In the genomic region with DNA sequence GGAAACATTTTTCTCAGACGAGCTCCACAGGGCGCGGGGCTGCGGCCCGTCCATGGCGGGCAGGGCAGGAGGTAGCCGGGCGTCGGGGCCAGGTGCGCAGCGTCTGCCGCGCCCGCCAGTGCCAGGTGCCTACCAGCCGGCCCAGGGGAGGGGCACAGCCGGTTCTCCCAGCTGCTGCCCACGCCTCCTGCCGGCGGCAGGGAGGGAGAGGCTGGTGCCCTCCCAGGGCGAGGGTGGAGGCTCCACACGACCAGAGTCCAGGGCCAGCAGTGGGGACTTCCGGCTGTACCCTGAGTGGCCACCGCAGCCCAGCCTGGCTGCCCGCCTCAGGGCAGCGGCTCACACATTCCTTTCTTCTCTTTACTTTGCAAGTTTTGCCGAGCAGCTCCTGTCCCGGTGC, we compare ENCODE assay signal across 9 mouse cellular contexts. TPM values are rescaled to one million over a fixed set of nuclear protein-coding genes. Genes with fewer than 3 reads are reported as not detected.
DNase-seq lines count a peak whose midpoint lies in the region; ATAC-seq and TF ChIP-seq lines count a peak whose summit lies in the region.
"Had no signal": no experiment of that assay in that cellular context is flagged by ENCODE, and none has a peak within 500 bp of the region (broad histone marks: within the 10 kb centered on the region; RNA-seq: fewer than 3 reads in every experiment).

No protein-coding gene starts in this region.

- H3K4me3 ChIP-seq in E14TG2a.4 (replicated peaks; ENCODE audit: low read length): peak overlapping the region; percentile 70
- peak overlapping the region; percentile 16 for H3K4me3 ChIP-seq in lung, adult 2 months (replicated peaks; ENCODE audit: extremely low read depth, low read depth, low read length)
- H3K4me3 ChIP-seq in stomach, embryonic 15.5 days (replicated peaks): peak overlapping the region; percentile 22

- intact Hi-C loops in left cerebral cortex, postnatal 10 days (cut with DNase I): no loop called here

- H3K9ac ChIP-seq in stomach, embryonic 15.5 days: no peak overlapping the region

- peak; percentile 36 for DNase-seq in embryo, embryonic 11 days
- peak; percentile 74 to 84 for DNase-seq in kidney, adult 8-10 months
- DNase-seq in lung, adult 2 months: peak; percentile 54
- DNase-seq in spleen, postnatal 14 days (ENCODE audit: low spot score in 2 of 2): no peak
- DNase-seq in left cerebral cortex, postnatal 10 days (ENCODE audit: extremely low spot score in 1 of 2, low spot score in 2 of 2): no peak
- DNase-seq in cerebellum, adult 11-12 months: no peak

- no peak for TF ChIP-seq POLR2A in lung, adult 2 months (IDR thresholded peaks at IDR 0.05; ENCODE audit: borderline replicate concordance, extremely low read depth, low read depth, low read length)

- peak overlapping the region; percentile 50 for H3K4me2 ChIP-seq in stomach, embryonic 15.5 days

- peaks cover 11% of the 10 kb centered on the region for H3K9me3 ChIP-seq in E14TG2a.4 (ENCODE audit: low read length)
- no peaks in the 10 kb centered on the region for H3K9me3 ChIP-seq in stomach, embryonic 15.5 days

- TF ChIP-seq CTCF in E14TG2a.4 (conservative IDR thresholded peaks at IDR 0.05; ENCODE audit: low read length): no peak
- TF ChIP-seq CTCF in lung, adult 2 months (IDR thresholded peaks at IDR 0.05; ENCODE audit: insufficient read depth, low read length): no peak

- H3K4me1 ChIP-seq in E14TG2a.4 (replicated peaks; ENCODE audit: low read depth, low read length): no peaks in the 10 kb centered on the region; the same call in 1 of the 2 replicates
- H3K4me1 ChIP-seq in lung, adult 2 months (ENCODE audit: control insufficient read depth, insufficient read depth, low read length): no peaks in the 10 kb centered on the region
- peaks cover 5% of the 10 kb centered on the region; the same call in 1 of the 2 replicates for H3K4me1 ChIP-seq in stomach, embryonic 15.5 days

- H3K27me3 ChIP-seq in E14TG2a.4 (ENCODE audit: insufficient read depth, low read length): peaks cover 36% of the 10 kb centered on the region
- H3K27me3 ChIP-seq in stomach, embryonic 15.5 days (replicated peaks): peaks cover 17% of the 10 kb centered on the region

- 6% methylated on average over 27 of the region's 27 CpGs for WGBS in lung, adult 2 months
- 3% methylated on average over 27 of the region's 27 CpGs for WGBS in stomach, embryonic 15.5 days

- H3K27ac ChIP-seq in stomach, embryonic 15.5 days: peak overlapping the region; percentile 12; the same call in 1 of the 2 replicates
- H3K27ac ChIP-seq: macrophage had no signal

- peak; percentile 85 for ATAC-seq in stomach, embryonic 15.5 days (ENCODE audit: insufficient read depth, low FRiP score, low read depth)

- H3K36me3 ChIP-seq in E14TG2a.4 (ENCODE audit: insufficient read depth, low read length): no peaks in the 10 kb centered on the region
- no peaks in the 10 kb centered on the region for H3K36me3 ChIP-seq in stomach, embryonic 15.5 days

RNA-seq across cellular contexts. Expression of a gene that starts 24.1 kb away (rescaled TPM):
- polyA plus RNA-seq in lung, adult 2 months (2012; rRNA removed): 0.70 and 1.5 TPM in 2 replicates
- polyA plus RNA-seq in stomach, embryonic 15.5 days (2015; fragmentation: Nextera tagmentation; extraction: Ambion mirVana): 1.1 and 1.9 TPM in 2 replicates
- 100 to 1,000 TPM; 268 to 281 TPM for total RNA-seq in left cerebral cortex, postnatal 10 days (2021)

RNA-seq across cellular contexts. Expression of a gene that starts 25.1 kb away (rescaled TPM):
- polyA plus RNA-seq in lung, adult 2 months (2012; rRNA removed): 5.5 and 19.3 TPM in 2 replicates
- 6.7 and 14.4 TPM in 2 replicates for polyA plus RNA-seq in stomach, embryonic 15.5 days (2015; fragmentation: Nextera tagmentation; extraction: Ambion mirVana)
- 10 to 100 TPM in 1 of 2 experiments, 1 to 10 TPM in 1; 9.7 to 11.5 TPM for total RNA-seq in left cerebral cortex, postnatal 10 days (2021)

RNA-seq across cellular contexts. Expression of a gene that starts 33.8 kb away (rescaled TPM):
- not detected in 2 replicates for polyA plus RNA-seq in lung, adult 2 months (2012; rRNA removed)
- 0.45 TPM in 1 of 2 replicates, not detected in the other for polyA plus RNA-seq in stomach, embryonic 15.5 days (2015; fragmentation: Nextera tagmentation; extraction: Ambion mirVana)
- total RNA-seq in left cerebral cortex, postnatal 10 days (2021): not detected
- polyA plus RNA-seq: macrophage had no signal

RNA-seq across cellular contexts. Expression of a gene that starts 38.4 kb away (rescaled TPM):
- polyA plus RNA-seq in lung, adult 2 months (2012; rRNA removed): 12.2 and 15.0 TPM in 2 replicates
- polyA plus RNA-seq in stomach, embryonic 15.5 days (2015; fragmentation: Nextera tagmentation; extraction: Ambion mirVana): 12.8 and 13.3 TPM in 2 replicates
- under 1 TPM; 0.26 to 0.39 TPM for total RNA-seq in left cerebral cortex, postnatal 10 days (2021)
- polyA plus RNA-seq: macrophage had no signal

RNA-seq across cellular contexts. Expression of a gene that starts 41.6 kb away (rescaled TPM):
- polyA plus RNA-seq in lung, adult 2 months (2012; rRNA removed): 59.7 and 62.4 TPM in 2 replicates
- 35.4 and 36.7 TPM in 2 replicates for polyA plus RNA-seq in stomach, embryonic 15.5 days (2015; fragmentation: Nextera tagmentation; extraction: Ambion mirVana)
- total RNA-seq in left cerebral cortex, postnatal 10 days (2021): 10 to 100 TPM; 23.0 to 24.6 TPM

Comparison
In these comparisons a context has a peak if more than half of its experiments do, and no peak if none do; other contexts are left out.
1. H3K4me3 ChIP-seq: peak in every context shown above with its lines; median percentile 70 in E14TG2a.4; 22 in stomach, embryonic 15.5 days; 16 in lung, adult 2 months.
2. DNase-seq: peak in embryo, embryonic 11 days (single experiment), kidney, adult 8-10 months (2 of 2) and lung, adult 2 months (single experiment); none in spleen, postnatal 14 days (0 of 2), left cerebral cortex, postnatal 10 days (0 of 2) and cerebellum, adult 11-12 months (single experiment).